Mouse (Mus musculus) embryonic facial prominence, embryonic 15.5 days (tissue): Measurements from ENCODE around the gene Fam118a. TPM values are rescaled to one million over a fixed set of nuclear protein-coding genes. Genes with fewer than 3 reads are reported as not detected.

Experiments used
- ATAC-seq: fragments of 200-750 bp; cut with Nextera tagmentation; 2 replicates; pipeline ENCODE4 v1.8.0; 2017; ENCODE audit warnings: low read depth, moderate TSS enrichment; ENCODE audit not compliant: insufficient number of reproducible peaks, low FRiP score, low TSS enrichment
- H3K27ac ChIP-seq: fragments of 300-500 bp; sonication (generic); replicated peaks from 2 replicates; pipeline ENCODE4 v1.5.1; 2015; ENCODE audit warnings: mild to moderate bottlenecking, inconsistent platforms
- H3K27me3 ChIP-seq: fragments of 300-500 bp; sonication (generic); 2 replicates; pipeline ENCODE4 v1.6.1; 2015; ENCODE audit warnings: inconsistent platforms
- H3K36me3 ChIP-seq: fragments of 300-500 bp; sonication (generic); 2 replicates; pipeline ENCODE4 v1.6.1; 2015; ENCODE audit warnings: mild to moderate bottlenecking, inconsistent platforms
- H3K4me1 ChIP-seq: fragments of 300-500 bp; sonication (generic); 2 replicates; pipeline ENCODE4 v1.6.1; 2015; ENCODE audit warnings: inconsistent platforms
- H3K4me2 ChIP-seq: fragments of 300-500 bp; sonication (generic); replicated peaks from 2 replicates; pipeline ENCODE4 v1.6.1; 2015; ENCODE audit warnings: mild to moderate bottlenecking, inconsistent platforms
- H3K4me3 ChIP-seq: fragments of 300-500 bp; sonication (generic); replicated peaks from 2 replicates; pipeline ENCODE4 v1.5.1; 2015; ENCODE audit warnings: mild to moderate bottlenecking, inconsistent platforms
- H3K9ac ChIP-seq: fragments of 300-500 bp; sonication (generic); 2 replicates; pipeline ENCODE4 v1.6.1; 2015; ENCODE audit warnings: inconsistent platforms
- H3K9me3 ChIP-seq: fragments of 300-500 bp; sonication (generic); replicated peaks from 2 replicates; pipeline ENCODE4 v1.6.1; 2016; ENCODE audit warnings: inconsistent platforms
- WGBS: fragments of 180-500 bp; shearing (Covaris S2); methylation state at CpG from one replicate; pipeline ENCODE4 v1.1.7; 2015; 5-methylcytosine and 5-hydroxymethylcytosine counted together
- polyA plus RNA-seq: library from polyadenylated mRNA; unstranded; fragments of >200 nt; fragmentation: Nextera tagmentation; extraction: Ambion mirVana; gene quantifications from 2 replicates; pipeline ENCODE4 v1.2.1, GENCODE M21; 2015

Fam118a gene
- polyA plus RNA-seq, 1 experiment from 2014 or later: 31.7 TPM

- Histone ChIP-seq H3K27ac (no peak overlapping the region), H3K9me3 (no peaks in the 10 kb centered on the region), H3K4me3 (no peak overlapping the region), H3K9ac (no peak overlapping the region), H3K4me1 (peaks cover 13% of the 10 kb centered on the region), H3K27me3 (no peaks in the 10 kb centered on the region), H3K4me2 (no peak overlapping the region), H3K36me3 (no peaks in the 10 kb centered on the region)
- 23% methylated on average over 6 of the region's 6 CpGs for WGBS
- 0 out of 2 replicates have a peak, but pooled peaks have one; percentile 34 for ATAC-seq
Observed at GRCm38 (mm10) chr15:84994498-84994897, 34.2 kb upstream of the Fam118a start.

GRCm38 (mm10) chr15:84995041-84995440 is 33.7 kb upstream of the Fam118a start:
- no peaks in the 10 kb centered on the region for H3K36me3 ChIP-seq
- H3K9ac ChIP-seq: no peak overlapping the region
- 20% methylated on average over 6 of the region's 6 CpGs for WGBS
- no peaks in the 10 kb centered on the region for H3K27me3 ChIP-seq
- H3K4me2 ChIP-seq: no peak overlapping the region
- H3K9me3 ChIP-seq: no peaks in the 10 kb centered on the region
- ATAC-seq: no peak
- H3K27ac ChIP-seq: no peak overlapping the region
- H3K4me1 ChIP-seq: peaks cover 13% of the 10 kb centered on the region
- no peak overlapping the region for H3K4me3 ChIP-seq

- Histone ChIP-seq H3K27ac (no peak overlapping the region), H3K9ac (no peak overlapping the region), H3K27me3 (no peaks in the 10 kb centered on the region), H3K36me3 (no peaks in the 10 kb centered on the region), H3K4me2 (no peak overlapping the region), H3K4me1 (peaks cover 13% of the 10 kb centered on the region), H3K9me3 (no peaks in the 10 kb centered on the region), H3K4me3 (no peak overlapping the region)
- no peak for ATAC-seq
- WGBS: 10% methylated on average over 1 of the region's 1 CpGs
Observed at GRCm38 (mm10) chr15:84995967-84996366, 32.8 kb upstream of the Fam118a start.

GRCm38 (mm10) chr15:84997768-84998454 is 30.8 kb upstream of the Fam118a start:
- no peaks in the 10 kb centered on the region for H3K9me3 ChIP-seq
- no peaks in the 10 kb centered on the region for H3K36me3 ChIP-seq
- 66% methylated on average over 14 of the region's 14 CpGs for WGBS
- no peak overlapping the region for H3K4me2 ChIP-seq
- no peak overlapping the region for H3K9ac ChIP-seq
- ATAC-seq: no peak
- no peaks in the 10 kb centered on the region for H3K27me3 ChIP-seq
- no peak overlapping the region for H3K4me3 ChIP-seq
- H3K27ac ChIP-seq: no peak overlapping the region
- peaks cover 13% of the 10 kb centered on the region for H3K4me1 ChIP-seq

GRCm38 (mm10) chr15:84999911-85000310 is 28.8 kb upstream of the Fam118a start:
- ATAC-seq: no peak
- H3K4me3 ChIP-seq: no peak overlapping the region
- no peak overlapping the region for H3K9ac ChIP-seq
- WGBS: 63% methylated on average over 7 of the region's 7 CpGs
- peaks cover 9% of the 10 kb centered on the region for H3K4me1 ChIP-seq
- H3K27ac ChIP-seq: no peak overlapping the region
- H3K4me2 ChIP-seq: no peak overlapping the region
- H3K27me3 ChIP-seq: no peaks in the 10 kb centered on the region
- H3K9me3 ChIP-seq: no peaks in the 10 kb centered on the region
- H3K36me3 ChIP-seq: no peaks in the 10 kb centered on the region

- 21% methylated on average over 29 of the region's 29 CpGs for WGBS
- no peaks in the 10 kb centered on the region for H3K9me3 ChIP-seq
- no peaks in the 10 kb centered on the region for H3K36me3 ChIP-seq
- H3K4me1 ChIP-seq: no peaks in the 10 kb centered on the region
- H3K27ac ChIP-seq: no peak overlapping the region
- no peak overlapping the region for H3K4me3 ChIP-seq
- ATAC-seq: no peak
- H3K9ac ChIP-seq: no peak overlapping the region
- no peak overlapping the region for H3K4me2 ChIP-seq
- no peaks in the 10 kb centered on the region for H3K27me3 ChIP-seq
Observed at GRCm38 (mm10) chr15:85000984-85001982, 27.5 kb upstream of the Fam118a start.

GRCm38 (mm10) chr15:85009666-85010065 is 19.1 kb upstream of the Fam118a start:
- Histone ChIP-seq H3K27ac (no peak overlapping the region), H3K9me3 (no peaks in the 10 kb centered on the region), H3K4me2 (no peak overlapping the region), H3K27me3 (no peaks in the 10 kb centered on the region), H3K4me1 (peaks cover 13% of the 10 kb centered on the region; the same call in 1 of the 2 replicates), H3K9ac (no peak overlapping the region), H3K4me3 (no peak overlapping the region), H3K36me3 (no peaks in the 10 kb centered on the region)
- ATAC-seq: no peak
- WGBS: 66% methylated on average over 8 of the region's 8 CpGs

GRCm38 (mm10) chr15:85011895-85012661 is 16.7 kb upstream of the Fam118a start:
- Histone ChIP-seq H3K36me3 (no peaks in the 10 kb centered on the region), H3K27me3 (peaks cover 5% of the 10 kb centered on the region), H3K4me3 (no peak overlapping the region), H3K27ac (peak overlapping the region; percentile 73), H3K4me1 (peaks cover 17% of the 10 kb centered on the region), H3K4me2 (no peak overlapping the region; the same call in 1 of the 2 replicates), H3K9ac (no peak overlapping the region), H3K9me3 (no peaks in the 10 kb centered on the region)
- 26% methylated on average over 19 of the region's 19 CpGs for WGBS
- ATAC-seq: no peak

- Histone ChIP-seq H3K36me3 (no peaks in the 10 kb centered on the region), H3K27ac (peak overlapping the region; percentile 73), H3K4me3 (no peak overlapping the region), H3K9ac (no peak overlapping the region), H3K27me3 (peaks cover 11% of the 10 kb centered on the region), H3K4me2 (no peak overlapping the region), H3K4me1 (peaks cover 19% of the 10 kb centered on the region), H3K9me3 (no peaks in the 10 kb centered on the region)
- 0 out of 2 replicates have a peak, but pooled peaks have one; percentile 26 for ATAC-seq
- whole genome bisulfite sequencing: 30% methylated on average over 2 of the region's 2 CpGs
Observed at GRCm38 (mm10) chr15:85012662-85013054, 16.1 kb upstream of the Fam118a start.

GRCm38 (mm10) chr15:85015771-85016170 is 13.0 kb upstream of the Fam118a start:
- Histone ChIP-seq H3K36me3 (no peaks in the 10 kb centered on the region), H3K4me3 (no peak overlapping the region), H3K4me2 (no peak overlapping the region), H3K27me3 (peaks cover 14% of the 10 kb centered on the region), H3K4me1 (peaks cover 19% of the 10 kb centered on the region), H3K9ac (no peak overlapping the region), H3K9me3 (no peaks in the 10 kb centered on the region), H3K27ac (no peak overlapping the region)
- 69% methylated on average over 11 of the region's 11 CpGs for WGBS
- ATAC-seq: no peak
